In the genomic region with DNA sequence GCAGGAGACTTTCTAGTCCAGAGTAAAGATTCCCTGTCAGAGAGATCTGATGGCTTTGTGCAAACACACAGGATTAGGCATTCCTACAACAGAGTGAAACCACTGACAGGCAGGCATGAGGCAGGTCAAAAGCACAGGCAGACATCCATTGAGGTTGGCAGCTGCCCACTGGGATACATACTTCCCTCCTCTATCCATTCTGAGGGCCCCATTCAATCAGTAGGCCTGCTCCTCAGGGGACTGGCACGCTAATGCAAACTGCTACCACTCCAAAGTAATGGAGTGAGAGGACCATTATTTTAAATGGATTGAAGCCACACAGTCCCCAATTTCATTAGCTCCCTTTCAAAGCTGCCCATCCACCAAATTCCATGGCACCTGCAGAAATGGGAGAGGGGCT, we compare ENCODE assay signal across 14 mouse cellular contexts.
"Had no signal": no experiment of that assay in that cellular context is flagged by ENCODE, and none has a peak within 500 bp of the region (broad histone marks: within the 10 kb centered on the region; RNA-seq: fewer than 3 reads in every experiment).

No protein-coding gene starts in this region.

- DNase-seq: kidney, postnatal 10 days; kidney, postnatal 4 days; lung, embryonic 14.5 days; lung, postnatal 10 days; lung, postnatal 4 days; right cerebral cortex, adult 18-20 months; right cerebral cortex, postnatal 4 days; spleen, adult 18-20 months; thymus, adult 18-20 months; thymus, postnatal 14 days had no signal

- H3K4me2 ChIP-seq: limb, embryonic 15.5 days; liver, embryonic 12.5 days; lung, embryonic 14.5 days; midbrain, embryonic 12.5 days had no signal

- H3K4me1 ChIP-seq: limb, embryonic 15.5 days; liver, embryonic 12.5 days; midbrain, embryonic 12.5 days had no signal

- H3K27me3 ChIP-seq: limb, embryonic 15.5 days; liver, embryonic 12.5 days; midbrain, embryonic 12.5 days had no signal

- H3K36me3 ChIP-seq: limb, embryonic 15.5 days; liver, embryonic 12.5 days; midbrain, embryonic 12.5 days had no signal

- H3K27ac ChIP-seq: layer of hippocampus, adult 2 months; limb, embryonic 15.5 days; liver, embryonic 12.5 days; midbrain, embryonic 12.5 days had no signal

- ATAC-seq: liver, embryonic 12.5 days had no signal

- H3K4me3 ChIP-seq: layer of hippocampus, adult 2 months; limb, embryonic 15.5 days; liver, embryonic 12.5 days; midbrain, embryonic 12.5 days had no signal

- H3K9ac ChIP-seq: limb, embryonic 15.5 days; liver, embryonic 12.5 days; lung, embryonic 14.5 days; midbrain, embryonic 12.5 days had no signal

- H3K9me3 ChIP-seq: limb, embryonic 15.5 days; liver, embryonic 12.5 days; midbrain, embryonic 12.5 days had no signal
